Mouse (Mus musculus) hindbrain, embryonic 14.5 days (tissue): ENCODE data around the gene Prkn. TPM values are rescaled to one million over a fixed set of nuclear protein-coding genes. Genes with fewer than 3 reads are reported as not detected.

Source experiments
- ATAC-seq: fragments of 200-750 bp; cut with Nextera tagmentation; 2 replicates; pipeline ENCODE4 v1.8.0; 2017; ENCODE audit warnings: moderate number of reproducible peaks, mild to moderate bottlenecking, moderate TSS enrichment, moderate library complexity; ENCODE audit not compliant: low FRiP score
- DNase-seq: peaks from one replicate; pipeline ENCODE4 v3.0.0-alpha.2; 2015; ENCODE audit warnings: low spot score
- H3K27ac ChIP-seq: fragments of 300-500 bp; sonication (generic); 2 replicates; pipeline ENCODE4 v1.5.1; 2014; ENCODE audit warnings: mild to moderate bottlenecking, moderate library complexity
- H3K27me3 ChIP-seq: fragments of 300-500 bp; sonication (generic); 2 replicates; pipeline ENCODE4 v1.6.1; 2014; ENCODE audit warnings: mild to moderate bottlenecking, low read length, mixed read lengths; ENCODE audit not compliant: control insufficient read depth, insufficient read depth
- H3K36me3 ChIP-seq: fragments of 300-500 bp; sonication (generic); replicated peaks from 2 replicates; pipeline ENCODE4 v1.6.1; 2014; ENCODE audit not compliant: control insufficient read depth, insufficient read depth
- H3K4me1 ChIP-seq: fragments of 300-500 bp; sonication (generic); replicated peaks from 2 replicates; pipeline ENCODE4 v1.6.1; 2014; ENCODE audit warnings: antibody characterized with exemption, low read length, mixed read lengths; ENCODE audit not compliant: control insufficient read depth, insufficient read depth
- H3K4me2 ChIP-seq: fragments of 300-500 bp; sonication (generic); replicated peaks from 2 replicates; pipeline ENCODE4 v1.6.1; 2014; ENCODE audit warnings: mild to moderate bottlenecking, moderate library complexity
- H3K4me3 ChIP-seq: fragments of 300-500 bp; sonication (generic); replicated peaks from 2 replicates; pipeline ENCODE4 v1.5.1; 2014; ENCODE audit warnings: mild to moderate bottlenecking, low read length
- H3K9ac ChIP-seq: fragments of 300-500 bp; sonication (generic); 2 replicates; pipeline ENCODE4 v1.6.1; 2014
- H3K9me3 ChIP-seq: fragments of 300-500 bp; sonication (generic); 2 replicates; pipeline ENCODE4 v1.6.1; 2016; ENCODE audit warnings: low read length; ENCODE audit not compliant: control insufficient read depth
- WGBS: fragments of 180-500 bp; shearing (Covaris S2); extraction: QIAGEN DNeasy Blood & Tissue Kit; methylation state at CpG from one replicate; pipeline ENCODE4 v1.1.7; 2014; 5-methylcytosine and 5-hydroxymethylcytosine counted together
- polyA plus RNA-seq: library from polyadenylated mRNA; unstranded; fragments of >200 nt; fragmentation: Nextera tagmentation; extraction: Ambion mirVana; gene quantifications from 2 replicates; pipeline ENCODE4 v1.2.1, GENCODE M21; 2014

Prkn gene
- polyA plus RNA-seq, result 4.0 and 4.4 TPM in 2 replicates

DNA sequence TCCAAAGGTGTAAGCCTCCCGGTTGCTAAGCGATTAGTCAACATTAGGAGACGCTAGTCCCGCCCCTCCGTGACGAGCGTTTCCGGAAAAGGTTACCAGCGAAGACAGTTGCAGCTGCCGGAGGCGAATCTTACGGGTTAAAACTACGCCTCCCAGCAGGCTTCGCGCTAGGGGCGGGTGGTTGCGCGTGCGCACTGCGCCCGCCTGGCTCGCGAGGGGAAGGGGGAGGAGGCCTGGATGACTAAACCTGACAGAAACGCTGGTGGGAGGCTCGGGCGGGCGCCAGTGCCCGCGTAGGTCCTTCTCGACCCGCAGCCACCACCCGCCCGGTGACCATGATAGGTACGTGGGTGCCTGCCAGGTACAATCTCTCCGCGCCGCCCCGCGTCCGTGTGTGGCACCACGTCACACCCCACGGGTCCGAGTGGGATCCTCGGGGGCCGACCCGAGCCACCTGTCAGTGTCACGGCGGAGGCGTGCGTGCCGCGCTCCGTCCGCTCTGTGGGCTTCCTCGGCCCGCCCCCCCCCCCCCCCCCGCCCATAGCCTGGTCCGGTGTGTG lies at the start of gene Prkn, which contains the start of gene Pacrg:
Gene Prkn, plus strand, starts transcription at position 237 of the 560 bp plus-strand sequence.
Gene Pacrg, minus strand, starts transcription at position 164 of the 560 bp plus-strand sequence.
- H3K27me3 ChIP-seq, result no peaks in the 10 kb centered on the region
- DNase-seq, result peak; percentile 100
- peak within 1 kb of the TSS; percentile 59 for H3K4me3 ChIP-seq
- no peaks in the 10 kb centered on the region for H3K36me3 ChIP-seq
- no peaks in the 10 kb centered on the region for H3K4me1 ChIP-seq
- peak within 1 kb of the TSS; percentile 67 for H3K9ac ChIP-seq
- WGBS, result under 1% methylated on average over 56 of the region's 58 CpGs
- H3K27ac ChIP-seq, result peak within 1 kb of the TSS; percentile 78
- peak within 1 kb of the TSS; percentile 71 for H3K4me2 ChIP-seq
- H3K9me3 ChIP-seq, result no peaks in the 10 kb centered on the region
- peak; percentile 97 for ATAC-seq

DNA sequence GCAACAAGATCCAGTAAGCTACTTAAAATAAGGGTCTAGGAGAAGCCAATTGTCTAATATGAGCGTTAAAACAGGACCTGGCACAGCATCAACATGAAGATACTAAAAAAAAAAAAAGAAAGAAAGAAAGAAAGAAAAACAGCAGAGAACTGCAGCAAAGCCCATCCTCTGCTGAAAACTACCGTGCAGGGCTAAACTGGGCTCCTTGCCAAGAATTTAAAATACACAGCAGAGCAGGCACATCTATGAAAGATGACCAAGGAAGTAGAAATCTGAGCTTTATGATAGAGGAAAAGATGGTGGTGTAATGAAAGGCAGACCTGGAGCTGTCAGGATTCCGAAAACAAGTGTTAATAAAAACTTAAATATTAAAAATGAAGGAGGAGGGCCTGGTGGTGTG lies 48.5 kb upstream of the Prkn start:
- WGBS, result 45% methylated on average over 3 of the region's 3 CpGs
- peak; percentile 55 for DNase-seq

DNA sequence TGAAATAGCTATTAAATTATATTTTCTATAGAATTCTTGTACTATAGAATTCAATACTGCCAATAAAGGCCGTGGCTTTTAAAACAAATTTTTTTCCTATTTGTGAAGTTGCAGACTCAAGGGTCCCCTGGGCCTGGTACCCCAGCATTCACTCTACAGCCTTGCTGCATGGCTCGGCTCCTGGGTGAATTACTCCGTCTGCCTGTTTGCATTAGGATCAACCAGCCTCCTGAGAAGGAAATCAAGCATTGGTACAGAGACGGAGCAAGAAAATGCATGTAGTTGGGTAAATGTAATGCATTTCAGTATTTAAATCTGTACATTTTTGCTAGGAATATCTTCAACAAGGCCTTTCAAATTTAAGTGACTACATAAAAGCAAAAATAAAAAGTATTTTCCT lies 33.5 kb upstream of the Prkn start:
- Histone ChIP-seq H3K4me2 (no peak overlapping the region), H3K36me3 (no peaks in the 10 kb centered on the region), H3K9me3 (no peaks in the 10 kb centered on the region), H3K9ac (no peak overlapping the region), H3K4me3 (no peak overlapping the region), H3K4me1 (no peaks in the 10 kb centered on the region), H3K27ac (no peak overlapping the region), H3K27me3 (no peaks in the 10 kb centered on the region)
- WGBS, result 71% methylated on average over 4 of the region's 4 CpGs
- ATAC-seq (no peak), DNase-seq (no peak)

More for the DNA sequence above, 48.5 kb upstream of the Prkn start:
- Histone ChIP-seq H3K36me3 (no peaks in the 10 kb centered on the region), H3K4me3 (no peak overlapping the region), H3K9ac (no peak overlapping the region), H3K27ac (0 out of 2 replicates have a peak overlapping the region, but pooled peaks have one; percentile 11), H3K4me1 (0 out of 2 replicates have a peak, but pooled peaks cover 7% of the 10 kb centered on the region), H3K4me2 (no peak overlapping the region), H3K27me3 (no peaks in the 10 kb centered on the region), H3K9me3 (no peaks in the 10 kb centered on the region)
- no peak for ATAC-seq

DNA sequence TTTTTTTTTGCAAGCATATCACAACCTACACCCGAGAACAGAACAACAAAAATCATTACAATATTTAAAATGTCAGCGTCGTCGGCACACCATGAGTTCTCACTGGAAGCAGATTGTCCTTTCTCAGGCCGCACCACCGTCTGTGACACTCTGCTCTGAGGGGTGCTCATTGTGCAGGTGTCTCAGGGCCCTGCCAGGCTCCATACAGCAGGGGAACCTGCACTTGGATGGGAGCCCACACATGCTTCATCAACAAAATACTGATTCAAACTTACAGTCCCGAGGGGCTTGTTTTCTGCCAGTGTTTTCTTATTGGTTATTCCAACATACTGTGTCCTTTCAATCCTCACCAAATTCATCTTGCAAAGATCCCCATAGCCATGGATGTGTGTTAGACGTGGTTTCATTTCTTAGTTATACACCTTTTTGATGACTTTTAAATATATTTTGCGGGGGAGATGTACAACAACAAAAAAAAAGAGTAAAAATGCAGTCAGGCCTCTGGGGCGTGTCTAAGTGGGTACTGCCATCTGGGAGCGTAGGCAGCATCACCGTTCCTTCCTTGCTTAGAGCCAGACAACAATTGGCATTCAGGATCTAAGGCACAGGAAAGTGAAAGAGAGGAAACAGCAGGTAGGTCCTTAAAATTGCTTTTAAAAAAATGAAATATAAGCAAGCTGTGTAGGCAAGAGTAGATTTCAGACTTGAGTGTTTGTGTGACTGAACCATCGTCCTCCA lies 32.8 kb upstream of the Prkn start:
- Histone ChIP-seq H3K4me3 (no peak overlapping the region), H3K27me3 (no peaks in the 10 kb centered on the region), H3K27ac (no peak overlapping the region), H3K9me3 (no peaks in the 10 kb centered on the region), H3K36me3 (no peaks in the 10 kb centered on the region), H3K4me1 (no peaks in the 10 kb centered on the region), H3K4me2 (no peak overlapping the region), H3K9ac (no peak overlapping the region)
- 59% methylated on average over 13 of the region's 13 CpGs for WGBS
- no peak for ATAC-seq
- DNase-seq, result no peak

DNA sequence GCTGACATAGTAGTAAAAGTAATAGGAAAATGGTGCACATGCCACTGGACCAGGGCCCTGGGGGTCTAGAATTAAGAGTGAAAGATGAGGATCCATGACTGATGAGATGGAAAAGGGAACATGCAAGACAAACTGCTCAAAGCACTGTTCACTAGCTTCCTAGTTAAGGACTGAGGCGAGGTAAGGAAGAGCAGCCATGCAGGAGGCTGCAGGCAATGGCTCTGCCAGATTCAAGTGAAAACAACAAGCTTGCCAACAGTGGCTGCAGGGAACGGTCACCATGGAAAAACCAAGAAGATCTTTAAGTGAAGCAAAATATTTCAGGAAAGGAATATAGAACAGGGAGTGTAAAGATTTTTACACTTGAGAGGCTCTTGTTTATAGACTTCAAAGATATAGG lies 31.6 kb upstream of the Prkn start:
- Histone ChIP-seq H3K36me3 (no peaks in the 10 kb centered on the region), H3K4me1 (no peaks in the 10 kb centered on the region), H3K4me3 (no peak overlapping the region), H3K9ac (no peak overlapping the region), H3K9me3 (no peaks in the 10 kb centered on the region), H3K4me2 (no peak overlapping the region), H3K27ac (no peak overlapping the region), H3K27me3 (no peaks in the 10 kb centered on the region)
- 68% methylated on average over 2 of the region's 2 CpGs for WGBS
- no peak for DNase-seq
- ATAC-seq, result no peak

DNA sequence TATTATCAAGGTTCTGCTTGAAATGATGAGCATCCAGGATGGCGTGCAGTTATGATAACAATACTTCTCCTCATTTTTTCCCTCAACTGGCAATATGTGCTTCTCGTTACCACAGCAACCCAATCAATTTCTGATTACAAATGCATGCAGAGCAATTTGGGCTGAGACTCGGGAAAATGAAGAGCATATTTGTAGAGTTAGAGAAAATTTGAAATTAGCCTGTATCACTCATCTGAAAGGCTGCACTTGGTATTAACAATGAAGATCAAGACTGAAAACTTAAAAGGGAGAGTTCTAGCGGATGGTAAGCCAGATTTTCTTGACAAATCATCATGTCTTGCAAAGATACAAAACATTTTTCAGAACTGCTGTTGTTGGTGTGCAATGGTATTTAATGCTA lies 21.2 kb upstream of the Prkn start:
- WGBS, result 81% methylated on average over 4 of the region's 4 CpGs
- DNase-seq, result no peak

DNA sequence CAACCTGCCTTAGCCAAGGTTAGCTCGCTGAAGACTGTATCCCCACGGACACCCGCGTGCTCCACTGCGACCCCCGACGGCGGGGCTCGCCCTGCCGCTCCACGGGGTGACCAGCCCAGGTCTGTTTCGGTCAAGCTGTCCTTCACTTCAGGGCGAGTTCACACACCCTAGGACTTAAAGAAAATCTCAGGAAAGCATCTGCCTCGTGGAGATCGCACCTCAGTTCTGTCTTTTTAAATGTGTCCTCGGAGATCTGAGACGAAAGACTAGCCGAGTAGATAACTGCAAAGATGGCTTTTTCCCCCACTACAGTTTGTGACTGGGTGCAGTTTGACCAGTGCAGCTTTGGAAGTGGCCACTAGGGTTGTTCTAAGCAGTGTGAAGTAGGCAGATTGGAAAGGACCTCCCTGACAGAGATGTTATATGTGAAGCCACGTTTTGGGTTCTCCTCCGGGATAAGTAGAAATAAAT lies 582 bp downstream of the Prkn start:
- H3K36me3 ChIP-seq, result no peaks in the 10 kb centered on the region
- no peaks in the 10 kb centered on the region for H3K9me3 ChIP-seq
- DNase-seq (peak; percentile 63), ATAC-seq (peak; percentile 55)
- H3K4me3 ChIP-seq, result peak overlapping the region; percentile 59
- H3K27ac ChIP-seq, result peak overlapping the region; percentile 78; the same call in 1 of the 2 replicates
- H3K4me1 ChIP-seq, result no peaks in the 10 kb centered on the region
- WGBS, result 3% methylated on average over 20 of the region's 20 CpGs
- H3K9ac ChIP-seq, result peak overlapping the region; percentile 67
- peak overlapping the region; percentile 65 for H3K4me2 ChIP-seq
- no peaks in the 10 kb centered on the region for H3K27me3 ChIP-seq

More for the DNA sequence above, 21.2 kb upstream of the Prkn start:
- no peaks in the 10 kb centered on the region for H3K36me3 ChIP-seq
- H3K27me3 ChIP-seq, result no peaks in the 10 kb centered on the region
- H3K9ac ChIP-seq, result no peak overlapping the region
- ATAC-seq, result no peak
- no peak overlapping the region for H3K4me3 ChIP-seq
- no peak overlapping the region for H3K4me2 ChIP-seq
- no peaks in the 10 kb centered on the region for H3K9me3 ChIP-seq
- no peak overlapping the region for H3K27ac ChIP-seq
- H3K4me1 ChIP-seq, result no peaks in the 10 kb centered on the region

DNA sequence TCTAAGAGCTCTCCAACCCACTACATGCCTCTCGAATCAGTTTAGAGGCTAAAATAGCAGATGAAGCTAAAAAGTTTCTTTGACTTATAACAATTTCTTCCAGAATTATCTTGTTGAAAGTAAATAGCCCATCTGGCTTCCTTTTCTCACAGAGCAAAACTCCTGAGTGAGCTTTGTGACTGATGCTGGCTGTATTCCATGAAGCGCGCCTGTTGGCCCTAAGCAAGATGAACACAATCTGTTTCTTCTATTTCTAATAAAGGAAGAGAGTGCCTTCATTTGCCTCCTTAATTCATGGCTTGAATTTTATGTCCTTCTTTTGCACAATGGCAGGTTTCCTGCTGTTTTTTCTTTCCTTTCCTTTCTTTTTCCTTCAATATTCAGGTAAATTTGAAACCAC lies 14.0 kb downstream of the Prkn start:
- Histone ChIP-seq H3K27me3 (no peaks in the 10 kb centered on the region), H3K27ac (no peak overlapping the region), H3K4me3 (no peak overlapping the region), H3K36me3 (no peaks in the 10 kb centered on the region), H3K4me2 (no peak overlapping the region), H3K4me1 (no peaks in the 10 kb centered on the region), H3K9ac (no peak overlapping the region), H3K9me3 (no peaks in the 10 kb centered on the region)
- DNase-seq (no peak), ATAC-seq (no peak)
- 87% methylated on average over 3 of the region's 3 CpGs for WGBS

DNA sequence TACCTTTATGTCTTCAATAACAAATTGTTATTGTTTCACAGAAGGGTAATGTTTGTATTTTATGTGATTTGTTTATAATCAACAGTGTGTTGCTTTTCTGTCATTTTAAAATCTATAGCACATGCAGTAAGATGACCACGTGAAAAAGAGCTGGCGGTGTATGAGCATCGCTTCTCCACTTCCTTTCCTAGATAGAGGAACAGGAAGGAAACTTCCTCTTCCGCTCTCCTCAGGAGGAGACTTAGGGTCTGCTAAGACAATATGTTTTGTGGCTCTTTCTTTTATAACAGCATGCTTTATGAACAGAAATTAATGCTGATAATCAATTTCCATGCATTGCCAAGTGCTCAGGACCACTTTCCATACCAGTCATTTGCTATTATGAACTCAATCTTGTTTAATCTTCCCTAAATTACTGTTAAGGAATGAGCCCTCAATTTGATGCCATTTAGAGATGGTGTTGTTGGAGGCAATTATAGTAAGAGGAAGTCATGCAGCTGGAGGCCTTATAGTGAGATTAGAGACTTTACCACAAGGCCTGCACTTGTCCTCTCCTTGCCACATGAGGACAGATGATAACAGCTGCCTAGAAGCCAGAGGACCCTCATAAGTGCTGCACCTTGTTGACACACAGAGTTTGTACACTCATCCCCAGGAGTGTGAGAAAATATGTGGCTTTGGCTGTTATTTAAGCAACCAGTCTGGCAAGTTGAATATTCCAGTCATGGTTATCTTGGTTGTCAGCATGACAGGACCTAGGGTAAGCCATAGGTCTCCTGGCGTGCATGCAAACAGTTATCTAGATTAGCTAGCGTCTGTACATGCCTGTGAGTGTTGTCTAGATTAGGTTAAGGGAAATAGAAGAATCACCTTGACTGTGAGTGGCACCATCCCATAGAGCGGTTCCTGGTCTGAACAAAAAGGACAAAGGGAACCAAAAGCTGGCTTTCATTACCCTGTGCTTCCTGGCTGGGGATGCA lies 34.3 kb downstream of the Prkn start:
- DNase-seq, result no peak
- H3K9me3 ChIP-seq, result no peaks in the 10 kb centered on the region
- 88% methylated on average over 7 of the region's 7 CpGs for WGBS
- no peaks in the 10 kb centered on the region for H3K36me3 ChIP-seq
- H3K9ac ChIP-seq, result no peak overlapping the region
- H3K27ac ChIP-seq, result no peak overlapping the region
- H3K4me2 ChIP-seq, result no peak overlapping the region
- ATAC-seq, result no peak
- no peaks in the 10 kb centered on the region for H3K27me3 ChIP-seq
- no peak overlapping the region for H3K4me3 ChIP-seq
- H3K4me1 ChIP-seq, result no peaks in the 10 kb centered on the region
